Mouse (Mus musculus): ENCODE results near the gene Stx3.
A peak's percentile ranks its signal among the peaks of the same experiment; 100 is the strongest.

Gene Stx3

DNA sequence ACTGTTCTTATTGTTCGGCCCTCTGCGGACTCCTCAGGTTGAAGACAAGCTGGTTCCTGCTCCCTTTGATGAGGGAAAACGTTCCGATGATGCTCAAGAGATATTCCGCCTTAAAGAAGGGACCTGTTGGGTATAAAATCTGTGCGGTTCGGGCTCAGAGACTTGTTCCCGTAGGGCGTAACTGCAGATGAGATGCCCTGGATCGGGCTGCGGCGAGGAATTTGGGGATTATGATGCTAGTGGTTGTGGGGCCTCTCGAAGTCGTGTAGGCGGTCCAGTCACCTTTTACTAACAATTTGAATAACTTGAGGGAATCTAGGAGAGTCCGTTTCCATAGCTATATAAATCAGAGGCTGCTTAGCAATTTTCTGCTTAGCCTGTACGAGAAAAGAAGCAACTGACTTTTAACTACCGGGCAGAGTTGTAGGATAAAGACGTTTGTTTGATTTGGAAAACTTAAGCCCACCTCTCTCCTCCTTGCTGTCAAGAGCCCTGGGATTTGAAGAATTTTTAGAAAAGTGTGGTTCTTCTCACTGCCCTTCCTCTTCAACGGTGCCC, at the start of gene Stx3:
TSS of gene Stx3 (minus strand) at position 261 of the 558 bp plus-strand sequence.
- no peak for DNase-seq (ENCODE audit: extremely low spot score, low read depth, low spot score)

DNA sequence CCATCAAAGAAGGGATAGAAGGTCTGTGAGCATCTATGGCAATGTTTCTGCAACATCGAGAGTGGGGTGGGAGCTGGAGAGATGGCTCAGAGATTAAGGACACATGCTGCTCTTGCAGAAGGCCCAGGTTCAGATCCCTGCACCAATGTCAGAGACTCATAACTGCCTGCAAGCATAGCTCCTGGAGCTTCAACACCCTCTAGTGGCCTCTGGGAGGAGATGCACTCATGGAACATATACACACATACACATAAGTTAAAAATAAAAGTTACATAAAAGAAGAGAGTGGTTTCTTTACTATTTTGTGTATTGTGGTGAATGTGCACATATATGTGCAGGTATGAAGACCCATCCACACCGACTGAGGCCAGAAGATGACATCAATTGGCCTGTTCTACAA, 48.6 kb upstream of the Stx3 start:
- DNase-seq (ENCODE audit: extremely low spot score, low read depth, low spot score), result no peak

DNA sequence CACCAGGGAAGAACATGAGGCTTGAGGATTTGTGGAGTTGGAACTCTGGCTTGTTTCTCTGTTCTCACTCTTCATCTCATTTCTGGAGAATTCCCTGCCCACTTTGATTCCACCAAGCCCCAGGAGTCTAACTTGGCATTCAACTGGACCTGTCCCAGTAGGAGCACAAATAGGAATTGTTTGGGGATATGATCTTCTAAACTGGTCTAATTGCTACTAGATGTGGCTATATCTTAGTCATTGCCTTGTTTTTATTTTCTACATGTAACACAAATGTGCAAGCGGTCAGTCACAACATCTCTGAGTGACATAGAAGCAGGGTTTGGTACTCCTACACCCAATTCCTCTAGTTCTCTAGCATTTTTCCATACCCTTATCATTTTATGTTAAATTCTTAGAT, 41.8 kb upstream of the Stx3 start, which contains the start of gene Olfr1418:
TSS of gene Olfr1418 (minus strand) at position 101 of the 400 bp plus-strand sequence.
- no peak for DNase-seq (ENCODE audit: extremely low spot score, low read depth, low spot score)

DNA sequence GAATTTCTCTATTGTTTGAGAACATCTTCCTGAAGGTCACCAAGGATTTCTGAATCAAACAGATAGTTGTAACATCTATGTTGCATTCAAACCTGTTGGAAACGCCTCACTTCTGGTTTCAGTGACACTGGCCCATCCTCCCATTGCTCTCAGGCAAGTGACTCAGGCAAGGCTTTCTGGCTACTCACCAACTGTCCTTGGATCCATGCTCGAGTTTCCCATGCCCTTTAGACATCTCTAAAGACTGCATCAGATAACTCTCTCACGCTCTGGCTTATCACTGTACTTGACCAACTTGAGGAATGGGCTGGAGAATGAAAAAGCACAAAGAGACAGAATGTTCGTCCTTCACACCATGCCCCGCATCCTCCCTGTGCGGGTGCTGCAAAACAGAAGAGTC, 37.3 kb upstream of the Stx3 start:
- DNase-seq (ENCODE audit: extremely low spot score, low read depth, low spot score), result no peak

DNA sequence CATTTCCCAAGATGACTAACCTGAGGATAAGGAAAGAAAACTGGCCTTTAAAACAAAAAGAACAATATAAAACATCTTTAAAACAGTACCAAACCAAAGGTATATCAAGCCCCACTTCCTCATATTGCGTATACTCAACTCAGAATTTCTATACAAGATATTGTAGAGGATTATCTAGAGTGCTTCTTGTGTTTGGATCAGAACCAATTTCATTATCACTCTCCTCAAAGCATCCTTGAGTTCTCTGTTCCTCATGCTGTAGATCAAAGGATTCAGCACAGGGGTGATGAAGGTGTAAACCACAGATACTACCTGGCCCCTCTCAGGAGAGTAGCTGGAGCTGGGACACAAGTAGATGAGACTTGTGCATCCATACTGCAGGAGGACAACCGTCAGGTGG, 35.6 kb upstream of the Stx3 start:
- no peak for DNase-seq (ENCODE audit: extremely low spot score, low read depth, low spot score)

DNA sequence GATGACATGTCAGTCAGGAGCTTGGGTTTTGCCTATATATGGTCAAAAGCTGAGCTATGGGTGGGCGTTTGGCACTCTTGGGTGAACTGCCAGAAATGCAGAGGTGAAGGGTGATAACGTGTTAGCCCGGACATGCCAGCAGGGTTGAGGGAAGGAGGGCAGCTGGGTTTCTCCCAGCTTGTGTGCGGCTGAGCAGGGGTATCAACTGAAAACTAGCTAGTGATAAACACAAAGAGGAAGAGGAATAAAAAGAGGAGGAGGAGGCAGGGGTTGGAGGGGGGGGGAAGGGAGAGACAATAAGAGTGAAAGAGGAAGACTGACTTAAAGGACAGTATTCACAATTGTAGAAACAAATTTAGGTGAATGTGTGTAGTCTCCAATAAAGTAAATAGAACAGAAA, 33.4 kb upstream of the Stx3 start:
- no peak for DNase-seq (ENCODE audit: extremely low spot score, low read depth, low spot score)

DNA sequence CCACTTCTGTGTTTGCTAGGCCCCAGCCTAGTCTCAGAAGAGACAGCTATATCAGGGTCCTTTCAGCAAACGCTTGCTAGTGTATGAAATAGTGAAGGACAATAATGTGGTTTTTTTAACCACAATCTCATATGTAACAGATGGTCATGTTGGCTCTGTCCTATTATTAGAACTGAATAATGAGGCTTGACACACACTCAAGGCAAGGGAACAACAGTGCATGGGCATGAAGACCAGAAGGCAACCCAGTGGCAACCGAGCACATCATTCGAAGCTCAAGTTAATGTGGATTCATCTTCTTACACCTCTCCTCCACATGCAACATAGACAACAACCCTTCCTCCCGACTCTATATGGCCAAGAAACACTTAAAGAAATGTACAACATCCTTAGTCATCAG, 27.1 kb upstream of the Stx3 start:
- DNase-seq (ENCODE audit: extremely low spot score, low read depth, low spot score), result no peak

DNA sequence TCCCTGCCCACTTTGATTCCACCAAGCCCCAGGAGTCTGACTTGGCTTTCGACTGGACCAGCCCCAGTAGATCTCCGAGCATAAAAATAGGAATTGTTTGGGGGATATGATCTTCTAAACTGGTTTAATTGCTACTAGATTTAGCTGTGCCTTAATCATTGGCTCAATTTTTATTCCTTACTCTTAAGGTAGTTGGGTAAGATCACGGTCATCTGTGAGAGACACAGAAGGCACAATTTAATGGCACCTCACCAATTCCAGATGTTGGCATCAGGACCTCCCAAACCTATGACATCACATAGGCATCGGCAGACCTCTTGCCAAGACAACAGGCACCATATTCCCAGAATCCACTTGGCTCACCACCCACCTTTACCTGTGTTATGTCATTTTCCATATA, 19.9 kb upstream of the Stx3 start, which contains the start of gene Olfr1417:
TSS of gene Olfr1417 (minus strand) at position 101 of the 400 bp plus-strand sequence.
- no peak for DNase-seq (ENCODE audit: extremely low spot score, low read depth, low spot score)

DNA sequence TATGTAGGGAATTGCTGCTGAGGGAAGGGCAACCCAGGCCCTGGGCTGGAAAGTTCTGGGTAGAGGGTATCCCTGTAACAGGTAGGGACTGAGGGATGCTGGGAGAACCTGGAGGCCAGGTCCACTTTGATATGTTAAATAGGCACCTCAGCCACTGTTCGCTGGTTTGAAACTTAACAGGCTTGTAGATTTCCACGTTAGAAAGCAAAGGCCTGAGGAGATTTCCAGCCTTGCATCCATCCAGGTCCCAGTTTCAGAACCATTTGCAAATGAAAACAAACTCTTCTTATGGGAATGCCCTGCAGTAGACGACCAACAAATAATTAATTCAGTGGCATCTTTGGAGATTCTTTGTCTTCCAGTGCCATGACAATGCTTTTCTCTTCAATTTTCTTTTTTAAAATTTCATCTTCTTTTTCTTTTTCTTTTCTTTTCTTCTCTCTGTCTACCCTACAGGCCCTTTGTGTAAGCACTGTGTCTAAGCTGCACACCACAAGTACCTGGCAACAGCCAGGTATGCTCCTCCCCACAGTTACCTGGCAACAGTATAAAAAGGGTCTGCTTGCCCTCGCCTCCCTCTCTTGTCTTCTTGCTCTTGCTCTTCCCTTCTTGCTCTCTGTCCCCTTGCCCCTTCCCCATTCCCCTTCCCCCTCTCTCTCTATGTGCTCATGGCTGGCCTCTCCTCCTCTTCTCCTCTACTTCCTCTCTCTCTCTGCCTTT, 4.3 kb upstream of the Stx3 start:
- DNase-seq (ENCODE audit: extremely low spot score, low read depth, low spot score), result no peak

DNA sequence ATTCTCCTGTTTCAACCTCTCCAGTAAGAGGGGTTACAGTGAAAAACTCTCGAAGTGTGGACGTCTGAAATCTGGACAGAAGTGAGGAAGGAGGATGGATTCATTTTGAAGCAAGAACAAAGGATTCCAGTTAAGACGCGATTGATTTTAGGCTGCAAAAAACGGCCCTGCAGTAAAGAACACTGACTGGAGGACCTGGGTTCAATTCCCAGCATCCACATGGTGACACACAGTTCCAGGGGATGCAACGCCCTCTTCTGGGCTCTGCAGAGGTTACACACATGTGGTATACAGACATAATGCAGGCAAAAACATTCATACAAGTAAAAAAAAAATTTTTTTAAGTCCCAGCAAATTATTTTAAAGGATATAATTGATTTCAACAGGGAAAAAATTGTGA, 1.0 kb upstream of the Stx3 start:
- DNase-seq (ENCODE audit: extremely low spot score, low read depth, low spot score), result no peak

DNA sequence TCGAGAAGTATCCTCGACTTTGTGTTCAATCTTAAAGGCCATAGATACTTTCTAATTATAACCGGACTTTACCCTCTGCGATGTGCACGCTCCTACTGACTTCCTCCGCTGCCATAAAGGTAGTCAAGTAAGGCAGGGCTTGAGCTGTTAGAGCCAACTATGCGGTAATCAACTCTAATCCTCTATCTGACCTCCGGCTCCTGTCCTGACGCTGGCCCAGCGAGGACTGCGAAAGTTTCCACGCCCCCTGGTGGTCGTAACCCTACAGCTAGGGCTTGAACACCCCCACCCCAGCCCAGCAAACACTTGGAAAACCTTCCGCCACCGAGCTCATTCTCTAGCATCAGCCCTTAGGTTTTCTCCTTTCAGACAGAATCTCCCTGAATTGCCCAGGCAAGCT, 597 bp upstream of the Stx3 start:
- DNase-seq (ENCODE audit: extremely low spot score, low read depth, low spot score), result peak; percentile 73

DNA sequence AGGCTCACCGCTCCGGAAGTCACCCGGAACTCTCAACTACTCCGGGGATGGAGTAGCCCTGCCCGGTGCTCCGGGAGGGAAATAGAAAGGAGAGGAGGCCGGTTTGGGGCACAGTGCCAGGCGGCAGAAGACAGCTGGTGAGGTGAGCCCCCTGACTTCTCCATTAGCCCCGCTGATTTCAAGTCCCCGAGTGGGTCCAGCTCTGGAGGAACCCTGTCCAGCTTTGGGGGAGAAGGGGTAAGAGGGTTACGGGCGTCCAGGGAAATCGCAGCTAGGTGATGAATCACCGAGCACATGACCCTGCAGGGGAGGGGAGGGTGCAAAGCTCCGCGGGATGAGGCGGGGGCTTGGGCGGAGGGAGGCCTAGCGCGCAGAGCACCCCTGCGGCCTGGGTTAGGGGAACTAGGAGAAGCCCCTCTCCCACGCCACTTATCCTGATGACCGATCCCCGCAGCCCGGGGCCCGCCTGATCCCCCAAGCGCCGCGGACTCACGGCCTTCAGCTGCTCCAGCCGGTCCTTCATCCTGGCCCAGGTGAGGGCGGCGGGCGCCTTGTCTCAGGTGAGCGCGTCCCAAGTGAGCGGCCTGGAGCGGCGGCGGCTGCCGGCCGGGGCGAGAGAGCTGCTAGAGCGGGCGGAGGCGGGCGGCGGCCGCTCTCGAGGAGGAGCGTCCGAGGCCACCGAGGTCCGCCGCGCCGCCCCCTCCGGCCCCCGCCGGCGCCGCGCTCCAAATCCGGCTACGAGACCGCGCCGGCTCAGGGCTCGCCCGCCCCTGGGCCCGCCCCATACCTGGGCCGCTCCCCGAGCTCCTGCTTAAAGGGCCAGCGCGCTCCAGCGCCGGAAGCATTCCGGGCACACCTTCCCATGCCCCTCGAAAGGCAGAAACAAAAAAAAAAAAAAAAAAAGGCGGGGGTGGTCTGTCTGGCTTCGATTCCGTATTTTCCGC, 732 bp downstream of the Stx3 start:
- no peak for DNase-seq (ENCODE audit: extremely low spot score, low read depth, low spot score)

DNA sequence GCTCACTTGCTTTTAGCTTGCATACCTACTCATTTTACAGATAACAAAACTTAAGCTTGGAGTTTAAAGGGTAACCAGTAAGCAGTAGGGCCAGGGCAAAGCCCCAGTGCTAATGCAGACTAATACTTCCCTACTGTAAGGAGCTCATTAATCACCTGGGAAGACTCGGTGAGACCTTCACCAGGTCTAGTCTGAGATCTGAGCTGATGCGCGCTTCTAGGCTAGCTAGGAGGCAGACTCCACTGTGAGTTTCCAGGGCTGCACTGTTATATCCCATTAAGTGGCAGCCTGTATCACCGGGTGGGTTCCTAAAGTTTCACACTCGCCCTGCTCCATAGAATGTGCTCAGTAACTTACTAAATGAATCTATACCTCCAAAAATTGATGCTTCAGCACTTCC, 1.6 kb downstream of the Stx3 start:
- DNase-seq (ENCODE audit: extremely low spot score, low read depth, low spot score), result no peak

DNA sequence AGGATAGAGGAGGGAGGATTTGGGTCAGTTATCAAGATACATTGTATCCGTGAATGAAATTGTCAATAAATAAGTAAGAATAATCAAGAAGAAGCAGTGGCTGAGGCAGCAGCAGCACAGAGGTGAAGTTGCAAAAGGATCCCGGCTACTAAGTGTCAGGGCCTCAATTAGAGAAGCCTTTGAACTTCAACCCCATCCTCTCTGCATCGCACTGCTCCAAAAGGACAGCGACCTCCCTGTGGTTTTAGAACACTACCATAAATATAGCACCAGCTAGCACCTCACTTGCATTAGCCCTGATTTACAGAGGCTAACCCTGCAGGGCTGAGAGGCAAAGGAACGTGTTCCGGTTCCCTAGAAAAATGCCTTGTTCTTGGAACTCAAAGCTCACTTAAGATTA, 2.5 kb downstream of the Stx3 start:
- no peak for DNase-seq (ENCODE audit: extremely low spot score, low read depth, low spot score)

DNA sequence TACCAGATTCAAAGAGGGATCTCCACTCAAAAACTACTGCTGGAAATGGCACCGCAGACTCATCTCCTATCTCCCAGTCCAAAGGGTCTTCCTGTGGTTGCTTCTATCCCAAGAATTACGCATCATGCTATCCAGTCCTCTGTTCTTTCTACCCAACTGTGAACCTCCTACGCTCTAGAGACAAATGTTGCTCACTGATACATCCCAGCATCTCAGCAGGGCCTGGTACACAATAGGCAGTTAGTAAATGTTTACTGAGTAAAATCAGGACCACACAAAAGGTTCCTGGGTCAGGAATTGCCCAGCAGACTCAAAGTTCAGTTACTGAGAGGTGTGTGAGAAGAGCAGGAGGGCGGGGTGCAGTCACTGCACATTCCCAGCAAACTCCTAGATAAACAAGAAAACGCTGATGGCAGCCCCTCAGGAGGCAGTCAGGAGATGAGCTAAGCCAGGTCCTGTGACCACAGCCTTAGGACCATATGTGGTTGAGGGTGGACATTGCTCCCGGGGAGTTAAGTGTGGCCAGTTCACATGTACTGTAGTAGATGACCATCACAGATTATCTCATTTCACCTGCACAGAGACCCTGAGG, 4.4 kb downstream of the Stx3 start:
- DNase-seq (ENCODE audit: extremely low spot score, low read depth, low spot score), result no peak

DNA sequence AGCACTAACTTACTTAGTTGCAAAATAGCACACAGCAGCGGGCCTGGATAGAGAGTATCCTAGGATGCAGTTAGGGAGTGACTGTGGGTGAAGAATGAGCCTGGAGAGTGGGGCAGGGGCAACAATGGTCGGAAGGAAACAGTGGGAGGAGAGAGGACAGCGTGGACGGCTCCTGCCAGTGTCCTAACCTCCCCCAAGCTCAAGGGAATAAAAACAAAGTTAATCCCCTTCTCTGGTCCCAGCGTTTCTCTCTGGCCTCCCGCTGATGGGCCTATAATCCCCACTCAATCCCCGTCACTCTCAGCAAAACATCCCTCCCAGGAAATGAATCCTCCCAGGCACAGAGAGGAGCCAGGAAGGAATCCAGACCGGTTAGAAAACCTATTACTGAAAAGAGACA, 5.6 kb downstream of the Stx3 start:
- DNase-seq (ENCODE audit: extremely low spot score, low read depth, low spot score), result no peak

DNA sequence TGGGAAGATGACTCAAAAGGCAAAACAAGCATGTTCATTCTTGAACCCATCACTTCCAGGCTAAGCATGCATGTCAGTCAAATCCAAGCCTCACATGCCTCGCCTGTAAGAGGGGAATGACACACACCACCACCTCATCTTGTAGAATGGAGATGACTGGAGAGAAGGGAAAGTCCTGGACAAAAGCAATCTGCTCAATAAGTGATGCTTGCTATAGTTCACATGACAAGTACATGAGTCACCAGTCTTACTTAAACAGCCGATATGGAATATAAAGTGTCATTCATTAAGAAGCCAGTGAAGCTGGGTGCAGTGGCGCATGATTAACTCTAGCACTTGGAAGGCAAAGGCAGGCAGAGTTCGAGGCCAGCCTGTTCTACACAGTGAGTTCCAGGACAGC, 6.1 kb downstream of the Stx3 start:
- DNase-seq (ENCODE audit: extremely low spot score, low read depth, low spot score), result no peak

DNA sequence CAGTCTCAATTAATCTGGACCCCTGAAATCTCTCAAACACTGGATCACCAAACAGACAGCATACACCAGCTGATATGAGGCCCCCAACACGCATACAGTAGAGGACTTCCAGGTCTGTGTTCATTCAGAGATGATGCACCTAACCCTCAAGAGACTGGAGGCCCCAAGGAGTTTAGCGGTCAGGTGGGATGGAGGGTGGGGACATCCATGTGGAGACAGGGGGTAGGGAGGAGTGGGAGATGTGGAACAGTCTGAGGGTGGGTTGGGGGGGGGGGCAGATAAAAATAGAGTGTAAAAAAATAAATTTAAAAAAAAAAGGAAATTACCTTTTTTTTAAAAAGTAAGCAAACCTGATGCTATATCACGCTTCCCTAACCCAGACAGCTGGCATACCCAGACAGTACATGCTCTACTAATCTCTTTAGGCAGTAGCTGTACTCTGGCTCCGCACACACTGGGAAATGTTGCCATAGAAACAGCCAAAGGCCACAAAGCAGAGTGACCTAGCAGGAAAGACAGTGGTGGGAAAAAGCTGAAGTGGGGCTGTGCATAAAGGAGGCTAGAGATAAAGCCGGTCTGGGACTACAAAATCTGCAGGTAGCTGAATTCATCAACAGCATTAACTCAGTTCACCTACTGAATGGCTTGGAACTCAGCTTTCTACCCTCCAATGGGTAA, 7.4 kb downstream of the Stx3 start:
- DNase-seq (ENCODE audit: extremely low spot score, low read depth, low spot score), result no peak

DNA sequence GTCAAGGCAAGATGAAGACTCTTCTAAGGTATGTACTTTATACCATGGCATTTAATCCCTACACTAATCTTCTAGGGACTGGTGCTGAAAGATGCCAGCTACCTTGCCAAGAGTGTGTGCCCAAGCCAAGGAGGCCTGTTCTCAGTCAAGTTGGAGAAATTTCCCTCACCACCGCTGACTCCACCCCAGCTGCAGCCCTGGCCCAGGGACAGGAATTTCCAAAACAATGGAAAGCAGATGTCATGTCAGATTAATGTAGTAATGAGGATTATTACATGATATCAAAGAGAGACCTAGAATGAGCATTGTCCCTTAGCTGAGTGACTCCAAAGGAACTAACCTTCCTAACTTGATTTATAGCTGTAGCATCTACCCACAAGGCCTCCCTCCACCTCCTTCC, 8.3 kb downstream of the Stx3 start:
- DNase-seq (ENCODE audit: extremely low spot score, low read depth, low spot score), result no peak

DNA sequence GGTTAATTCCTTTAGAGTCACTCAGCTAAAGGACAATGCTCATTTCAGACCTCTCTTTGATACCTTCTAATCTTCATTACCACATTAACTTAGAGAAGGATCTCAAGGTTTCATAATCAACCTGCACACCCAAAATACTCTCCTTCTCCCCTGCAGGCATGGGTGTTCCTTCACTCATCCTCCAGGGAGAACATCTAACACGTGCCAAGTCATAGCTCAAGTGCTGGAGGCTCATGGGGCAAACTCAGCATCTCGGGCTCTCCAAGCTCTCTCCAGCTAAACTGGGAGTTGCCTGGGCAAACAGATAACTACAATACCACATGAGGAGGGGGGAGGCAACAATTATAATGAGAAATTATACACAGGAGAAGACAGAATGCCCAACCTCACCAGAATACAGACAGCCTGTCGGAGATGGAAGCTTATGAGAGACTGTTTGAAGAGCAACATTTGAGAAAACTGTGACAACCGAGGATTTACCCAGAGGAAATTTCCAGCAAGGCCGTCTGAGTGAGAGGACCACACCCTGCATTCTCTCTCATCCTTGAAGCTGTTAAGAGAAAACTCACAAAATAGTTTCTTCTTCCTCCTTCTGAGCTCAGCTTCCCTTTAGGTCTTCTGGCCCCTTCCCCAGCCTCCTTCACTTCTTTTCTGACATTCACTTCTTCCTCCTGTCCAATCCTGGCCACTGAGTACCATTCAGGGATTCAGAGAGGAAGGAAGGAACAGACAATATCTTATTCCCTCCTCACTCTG, 9.0 kb downstream of the Stx3 start:
- DNase-seq (ENCODE audit: extremely low spot score, low read depth, low spot score), result no peak
